Mouse (Mus musculus) heart, embryonic 15.5 days (tissue): ENCODE results near the gene Gm20671. TPM values are rescaled to one million over a fixed set of nuclear protein-coding genes. Genes with fewer than 3 reads are reported as not detected.
"Not testable (repeated sequence)": the region's sequence is repeated elsewhere in the genome, so short reads cannot be mapped to it uniquely, and the experiment has no call there.

ENCODE experiments used
- ATAC-seq: fragments of 200-750 bp; cut with Nextera tagmentation; replicated peaks from 2 replicates; pipeline ENCODE4 v1.8.0; 2017; ENCODE audit warnings: low read depth, moderate TSS enrichment; ENCODE audit not compliant: insufficient number of reproducible peaks, insufficient read depth, low FRiP score
- H3K27ac ChIP-seq: fragments of 300-500 bp; sonication (generic); 2 replicates; pipeline ENCODE4 v1.5.1; 2015; ENCODE audit warnings: mild to moderate bottlenecking, inconsistent platforms
- H3K27me3 ChIP-seq: fragments of 300-500 bp; sonication (generic); 2 replicates; pipeline ENCODE4 v1.6.1; 2015; ENCODE audit warnings: inconsistent platforms
- H3K36me3 ChIP-seq: fragments of 300-500 bp; sonication (generic); 2 replicates; pipeline ENCODE4 v1.6.1; 2015; ENCODE audit warnings: mild to moderate bottlenecking, inconsistent platforms
- H3K4me1 ChIP-seq: fragments of 300-500 bp; sonication (generic); replicated peaks from 2 replicates; pipeline ENCODE4 v1.6.1; 2015; ENCODE audit warnings: inconsistent platforms
- H3K4me2 ChIP-seq: fragments of 300-500 bp; sonication (generic); 2 replicates; pipeline ENCODE4 v1.6.1; 2015; ENCODE audit warnings: inconsistent platforms, mild to moderate bottlenecking, moderate library complexity
- H3K4me3 ChIP-seq: fragments of 300-500 bp; sonication (generic); 2 replicates; pipeline ENCODE4 v1.5.1; 2015; ENCODE audit warnings: mild to moderate bottlenecking, inconsistent platforms
- H3K9ac ChIP-seq: fragments of 300-500 bp; sonication (generic); 2 replicates; pipeline ENCODE4 v1.6.1; 2015; ENCODE audit warnings: mild to moderate bottlenecking, inconsistent platforms
- H3K9me3 ChIP-seq: fragments of 300-500 bp; sonication (generic); replicated peaks from 2 replicates; pipeline ENCODE4 v1.6.1; 2016; ENCODE audit warnings: inconsistent platforms
- WGBS: fragments of 180-500 bp; shearing (Covaris S2); methylation state at CpG from one replicate; pipeline ENCODE4 v1.1.7; 2015; ENCODE audit warnings: mixed read lengths; 5-methylcytosine and 5-hydroxymethylcytosine counted together
- polyA plus RNA-seq: library from polyadenylated mRNA; unstranded; fragments of >200 nt; fragmentation: Nextera tagmentation; extraction: Ambion mirVana; gene quantifications from 2 replicates; pipeline ENCODE4 v1.2.1, GENCODE M21; 2015

Gene Gm20671
- polyA plus RNA-seq, 1 experiment from 2014 or later, result not detected

DNA sequence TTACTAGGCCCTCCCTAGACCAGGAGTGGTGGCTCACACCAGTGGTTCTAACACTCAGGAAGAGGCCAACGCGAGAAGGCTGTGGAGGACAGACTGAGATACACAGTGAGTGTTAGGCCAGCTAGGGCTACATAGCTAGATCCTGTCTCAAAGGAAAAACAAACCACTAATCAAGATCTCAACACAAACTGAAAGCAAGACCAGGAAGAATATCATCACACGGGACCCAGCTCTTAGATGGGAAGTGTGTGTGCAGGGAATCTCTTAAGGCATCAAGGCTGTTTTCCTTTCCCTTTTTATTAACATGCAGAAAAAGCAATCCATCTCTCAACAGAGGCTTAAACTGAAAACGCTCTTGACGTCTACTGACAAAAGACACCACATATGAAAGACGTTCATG is 25.1 kb upstream of the Gm20671 start:
- Histone ChIP-seq H3K4me1 (peaks cover 19% of the 10 kb centered on the region), H3K9ac (no peak overlapping the region), H3K4me3 (peak overlapping the region; percentile 96; the same call in 1 of the 2 replicates), H3K27ac (no peak overlapping the region), H3K4me2 (peak overlapping the region; percentile 77), H3K9me3 (no peaks in the 10 kb centered on the region), H3K27me3 (no peaks in the 10 kb centered on the region), H3K36me3 (peaks cover 10% of the 10 kb centered on the region)
- WGBS, result 30% methylated on average over 6 of the region's 6 CpGs
- ATAC-seq, result no peak

DNA sequence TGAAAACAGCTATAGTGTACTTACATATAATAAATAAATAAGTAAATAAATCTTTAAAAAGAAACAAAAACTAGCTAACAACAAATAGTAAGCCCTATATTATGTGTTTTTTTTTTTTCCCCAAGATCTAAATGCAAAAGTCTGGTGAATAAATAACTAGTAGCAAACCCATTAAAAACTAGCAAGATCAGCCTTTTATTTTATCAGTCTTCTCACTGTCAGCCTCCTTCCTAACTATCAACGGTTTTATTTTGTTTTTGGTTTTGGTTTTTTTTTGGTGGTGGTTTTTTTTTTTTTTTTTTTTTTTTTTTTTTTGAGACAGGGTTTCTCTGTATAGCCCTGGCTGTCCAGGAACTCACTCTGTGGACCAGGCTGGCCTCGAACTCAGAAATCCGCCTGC is 22.7 kb upstream of the Gm20671 start:
- 93% methylated on average over 3 of the region's 3 CpGs for WGBS
- H3K27me3 ChIP-seq, H3K4me3 ChIP-seq, ATAC-seq, H3K9me3 ChIP-seq, H3K4me2 ChIP-seq, H3K9ac ChIP-seq, H3K27ac ChIP-seq: not testable (repeated sequence)
- Histone ChIP-seq H3K4me1 (peaks cover 19% of the 10 kb centered on the region), H3K36me3 (peaks cover 15% of the 10 kb centered on the region)

DNA sequence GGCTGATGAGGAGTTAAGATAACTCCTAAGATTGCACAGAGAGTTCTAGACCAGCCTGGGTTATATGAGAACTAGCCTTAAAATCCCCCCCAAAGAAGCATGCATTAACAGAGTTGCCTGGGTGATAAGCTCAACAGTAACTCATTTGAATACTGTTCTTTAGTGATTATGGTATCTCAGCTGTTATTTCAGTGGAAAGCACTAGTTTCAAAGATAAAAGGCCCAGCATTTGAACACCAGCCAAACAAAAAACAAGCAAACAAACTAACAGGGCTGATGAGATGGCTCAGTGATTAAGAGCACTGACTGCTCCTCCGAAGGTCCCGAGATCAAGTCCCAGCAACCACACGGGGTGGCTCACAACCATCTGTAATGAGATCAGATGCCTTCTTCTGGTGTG is 22.3 kb upstream of the Gm20671 start:
- WGBS, result 91% methylated on average over 3 of the region's 3 CpGs
- Histone ChIP-seq H3K27me3 (no peaks in the 10 kb centered on the region), H3K9ac (no peak overlapping the region), H3K27ac (no peak overlapping the region), H3K36me3 (peaks cover 19% of the 10 kb centered on the region), H3K4me2 (no peak overlapping the region), H3K4me1 (peaks cover 19% of the 10 kb centered on the region), H3K4me3 (no peak overlapping the region), H3K9me3 (no peaks in the 10 kb centered on the region)
- ATAC-seq, result no peak

DNA sequence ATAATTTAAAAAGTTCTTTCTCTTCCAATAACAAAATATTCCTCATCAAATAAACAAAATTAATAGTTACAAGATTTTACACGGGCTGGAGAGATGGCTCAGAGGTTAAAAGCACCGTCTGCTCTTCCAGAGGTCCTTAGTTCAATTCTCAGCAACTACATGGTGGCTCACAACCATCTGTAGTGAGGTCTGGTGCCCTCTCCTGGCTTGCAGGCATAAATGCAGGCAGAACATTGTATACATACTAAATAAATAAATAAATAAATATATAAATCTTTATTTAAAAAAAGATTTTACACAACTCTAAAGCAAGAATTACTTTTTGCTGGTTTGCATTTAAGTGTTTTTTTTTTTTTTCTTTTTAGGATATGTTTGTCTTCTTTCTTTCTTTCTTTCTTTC is 13.1 kb upstream of the Gm20671 start:
- 94% methylated on average over 2 of the region's 2 CpGs for WGBS
- no peak overlapping the region for H3K4me3 ChIP-seq
- peaks cover 73% of the 10 kb centered on the region for H3K36me3 ChIP-seq
- no peaks in the 10 kb centered on the region for H3K9me3 ChIP-seq
- no peak overlapping the region for H3K27ac ChIP-seq
- no peak for ATAC-seq
- no peak overlapping the region for H3K4me2 ChIP-seq
- no peak overlapping the region for H3K9ac ChIP-seq
- no peaks in the 10 kb centered on the region for H3K4me1 ChIP-seq
- H3K27me3 ChIP-seq, result no peaks in the 10 kb centered on the region

DNA sequence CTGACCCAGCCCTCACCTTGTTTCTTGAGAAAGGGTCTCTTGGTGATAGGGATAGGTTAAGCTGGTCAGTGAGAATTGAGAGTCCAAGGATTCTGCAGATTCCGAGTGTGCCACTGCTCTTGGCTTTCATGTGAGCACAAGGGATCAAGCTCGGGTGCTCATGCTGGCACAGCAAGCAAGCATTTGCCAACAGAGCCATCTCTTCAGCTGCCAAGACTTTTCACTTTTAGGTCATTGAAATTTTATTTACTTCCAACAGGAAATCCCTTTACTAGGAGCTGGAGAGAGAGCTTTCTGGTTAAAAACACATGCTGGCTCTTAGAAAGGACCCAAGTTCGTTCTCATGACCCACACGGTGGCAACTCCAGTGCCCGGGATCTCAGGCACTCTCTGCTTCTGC is 10.1 kb upstream of the Gm20671 start:
- Histone ChIP-seq H3K9ac (no peak overlapping the region), H3K4me1 (no peaks in the 10 kb centered on the region), H3K36me3 (peaks cover 68% of the 10 kb centered on the region), H3K27me3 (no peaks in the 10 kb centered on the region), H3K27ac (no peak overlapping the region), H3K9me3 (no peaks in the 10 kb centered on the region), H3K4me3 (no peak overlapping the region), H3K4me2 (no peak overlapping the region)
- WGBS, result 90% methylated on average over 5 of the region's 5 CpGs
- ATAC-seq, result no peak

DNA sequence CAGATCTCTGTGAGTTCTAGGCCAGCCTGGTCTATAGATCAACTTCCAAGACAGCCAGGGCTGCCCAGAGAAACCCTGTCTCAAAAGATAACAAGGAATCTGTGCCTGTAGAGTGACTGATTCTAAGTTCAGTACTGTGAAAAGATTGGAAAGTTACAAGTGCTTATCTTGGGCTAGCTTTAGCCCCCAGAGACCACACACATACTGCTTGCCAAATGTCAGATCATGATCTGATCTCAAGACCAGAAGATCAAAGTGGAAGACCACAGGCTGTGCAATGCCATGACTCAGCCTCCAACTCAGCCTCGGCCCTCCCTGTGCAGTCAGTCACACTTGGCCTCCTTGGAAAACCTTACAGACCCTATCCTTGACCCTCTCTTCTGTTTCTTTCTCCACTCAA is 7.6 kb upstream of the Gm20671 start:
- Histone ChIP-seq H3K4me2 (no peak overlapping the region), H3K36me3 (peaks cover 76% of the 10 kb centered on the region), H3K27ac (no peak overlapping the region), H3K4me3 (no peak overlapping the region), H3K9me3 (no peaks in the 10 kb centered on the region), H3K4me1 (no peaks in the 10 kb centered on the region), H3K9ac (no peak overlapping the region), H3K27me3 (no peaks in the 10 kb centered on the region)
- no peak for ATAC-seq
- WGBS, result 89% methylated on average over 1 of the region's 1 CpGs

DNA sequence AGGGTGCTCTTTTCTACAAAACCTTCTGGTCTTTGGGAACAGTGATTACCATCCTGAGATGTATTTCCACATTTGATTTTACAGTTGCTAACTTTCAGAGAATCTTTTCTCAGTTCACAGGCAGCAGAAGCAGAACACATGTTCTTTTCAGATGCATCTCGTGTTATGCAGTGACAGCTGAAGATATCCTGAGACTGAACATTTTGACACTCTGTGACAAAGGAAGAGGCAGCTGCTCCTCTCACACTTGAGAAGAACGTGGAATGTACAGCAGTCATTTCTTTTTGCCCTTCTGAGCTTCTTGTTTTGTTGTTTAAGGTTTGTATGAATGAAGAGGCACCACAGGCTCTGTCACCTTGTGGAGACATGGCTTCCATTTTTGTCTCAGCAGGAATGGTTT is 3.1 kb upstream of the Gm20671 start:
- Histone ChIP-seq H3K9me3 (no peaks in the 10 kb centered on the region), H3K4me3 (no peak overlapping the region), H3K36me3 (peaks cover 77% of the 10 kb centered on the region), H3K27ac (no peak overlapping the region), H3K4me2 (no peak overlapping the region), H3K9ac (no peak overlapping the region), H3K27me3 (no peaks in the 10 kb centered on the region), H3K4me1 (no peaks in the 10 kb centered on the region)
- no peak for ATAC-seq
- WGBS, result 77% methylated on average over 2 of the region's 2 CpGs

DNA sequence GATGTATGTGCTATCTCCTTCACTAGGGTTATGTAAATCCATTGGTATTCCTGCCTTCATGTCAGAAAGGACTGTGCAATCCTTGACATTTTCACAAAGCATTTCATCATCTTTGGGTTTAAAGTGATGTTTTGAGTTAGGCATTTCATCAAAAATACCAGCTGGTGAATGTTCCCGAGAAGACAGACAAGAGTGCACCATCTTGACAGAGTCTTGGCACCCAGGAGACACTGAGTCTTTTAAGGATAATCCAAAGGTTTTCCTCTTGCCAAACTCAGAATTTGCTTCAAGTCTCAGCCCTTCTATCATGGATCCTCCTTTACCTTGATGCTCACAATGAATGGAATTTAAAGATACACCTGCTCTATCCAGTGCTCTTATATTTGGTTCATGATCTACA is 1.9 kb upstream of the Gm20671 start:
- WGBS, result 80% methylated on average over 1 of the region's 1 CpGs

DNA sequence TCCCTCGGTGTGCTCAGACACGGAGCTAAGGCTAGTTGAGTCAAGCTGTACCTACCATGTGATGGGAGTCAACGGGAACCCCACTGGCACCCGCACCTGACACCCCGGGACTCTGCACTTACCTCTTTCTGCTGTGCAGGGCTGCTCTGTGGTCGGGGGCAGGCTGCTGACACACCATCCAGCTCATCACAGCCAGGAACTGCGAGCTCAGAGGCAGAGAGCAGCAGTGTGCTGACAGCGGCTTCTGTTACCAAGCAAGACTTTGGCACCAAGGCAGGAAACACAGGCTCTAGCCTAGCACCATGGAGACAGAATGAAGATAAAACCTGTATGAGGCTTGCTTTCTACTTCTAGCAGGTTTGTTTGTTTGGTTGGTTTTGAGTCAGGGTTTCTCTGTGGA is 6.4 kb downstream of the Gm20671 start:
- Histone ChIP-seq H3K36me3 (peaks cover 57% of the 10 kb centered on the region), H3K27me3 (no peaks in the 10 kb centered on the region), H3K4me3 (no peak overlapping the region), H3K27ac (no peak overlapping the region), H3K4me2 (no peak overlapping the region), H3K4me1 (no peaks in the 10 kb centered on the region), H3K9me3 (no peaks in the 10 kb centered on the region), H3K9ac (no peak overlapping the region)
- WGBS, result 94% methylated on average over 8 of the region's 8 CpGs
- ATAC-seq, result no peak

More for the DNA sequence above, 1.9 kb upstream of the Gm20671 start:
- H3K9ac ChIP-seq, H3K27ac ChIP-seq, H3K4me1 ChIP-seq, H3K4me2 ChIP-seq, H3K4me3 ChIP-seq, ATAC-seq, H3K27me3 ChIP-seq, H3K9me3 ChIP-seq: not testable (repeated sequence)
- peaks cover 68% of the 10 kb centered on the region for H3K36me3 ChIP-seq

DNA sequence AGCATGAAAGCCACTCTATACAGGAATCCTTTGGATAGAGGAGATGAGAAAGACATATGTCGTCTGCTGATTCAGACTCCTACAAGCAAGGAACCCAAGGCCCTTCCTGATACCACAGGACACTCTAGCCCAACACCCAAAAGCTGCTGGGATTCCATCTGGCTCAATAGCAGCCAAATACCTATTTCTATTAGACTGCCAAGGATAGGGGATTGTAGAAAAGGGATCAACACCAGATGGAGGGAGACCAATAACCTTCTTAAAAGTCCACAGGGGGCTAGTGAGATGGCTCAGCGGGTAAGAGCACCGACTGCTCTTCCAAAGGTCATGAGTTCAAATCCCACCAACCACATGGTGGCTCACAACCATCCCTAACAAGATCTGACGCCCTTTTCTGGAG is 11.5 kb downstream of the Gm20671 start:
- no peak for ATAC-seq
- H3K27me3 ChIP-seq, result no peaks in the 10 kb centered on the region
- no peaks in the 10 kb centered on the region for H3K9me3 ChIP-seq
- H3K4me3 ChIP-seq, result no peak overlapping the region
- 96% methylated on average over 4 of the region's 4 CpGs for WGBS
- no peak overlapping the region for H3K9ac ChIP-seq
- H3K4me2 ChIP-seq, result no peak overlapping the region
- no peak overlapping the region for H3K27ac ChIP-seq
- H3K36me3 ChIP-seq, result peaks cover 57% of the 10 kb centered on the region
- H3K4me1 ChIP-seq, result no peaks in the 10 kb centered on the region

DNA sequence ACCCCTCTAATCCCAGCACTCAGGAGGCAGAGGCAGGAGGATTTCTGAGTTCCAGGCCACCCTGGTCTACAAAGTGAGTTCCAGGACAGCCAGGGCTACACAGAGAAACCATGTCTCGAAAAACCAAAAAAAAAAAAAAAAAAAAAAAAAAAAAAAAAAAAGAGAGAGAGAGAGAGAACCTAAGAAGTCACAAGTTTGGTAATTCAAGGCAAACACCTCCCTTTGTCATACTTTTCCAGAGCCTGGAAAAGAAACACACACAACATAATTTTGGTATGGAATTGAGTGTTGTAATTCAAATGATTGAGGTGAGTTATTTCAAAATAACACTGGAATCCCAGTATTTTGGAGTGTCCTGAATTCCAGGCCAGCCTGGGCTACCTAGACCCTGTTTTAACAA is 40.5 kb downstream of the Gm20671 start:
- not testable (repeated sequence) for H3K9me3 ChIP-seq, H3K27me3 ChIP-seq, H3K4me3 ChIP-seq, H3K9ac ChIP-seq, H3K4me1 ChIP-seq, H3K36me3 ChIP-seq, H3K27ac ChIP-seq, ATAC-seq
- H3K4me2 ChIP-seq, result peak overlapping the region; percentile 83; the same call in 1 of the 2 replicates
- WGBS, result 56% methylated on average over 1 of the region's 1 CpGs

DNA sequence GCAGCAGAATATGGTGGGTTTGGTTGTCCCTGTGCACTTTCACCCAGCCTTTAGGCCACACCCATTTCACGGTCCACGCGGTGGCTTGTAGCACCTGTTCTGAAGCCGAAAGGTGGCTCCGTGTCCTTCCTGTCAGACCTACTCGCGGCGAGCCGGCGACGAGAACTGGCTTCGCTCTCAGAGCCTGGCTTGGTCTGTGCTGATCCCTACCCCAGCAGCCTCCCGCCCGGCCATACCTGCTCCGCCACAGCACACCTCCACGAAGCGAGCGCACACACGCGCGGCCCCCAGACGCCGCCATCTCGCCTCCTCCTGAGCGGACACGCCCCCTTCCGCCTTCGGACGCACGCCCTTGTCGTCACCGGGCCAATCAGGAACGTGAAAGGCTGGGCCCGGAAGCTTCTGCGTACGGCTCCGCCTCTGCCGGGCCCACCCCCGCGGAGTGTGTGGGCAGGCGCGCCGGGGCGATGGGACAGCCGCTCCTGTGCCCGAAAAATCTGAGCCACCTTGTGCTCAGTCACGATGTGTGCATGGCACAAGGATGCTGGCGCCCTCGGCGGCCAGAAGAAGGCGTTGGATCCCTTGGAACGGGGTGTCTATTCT is 41.5 kb downstream of the Gm20671 start, which contains the start of gene Pisd:
Gene Pisd, minus strand, starts transcription at position 334 of the 603 bp plus-strand sequence.
- H3K36me3 ChIP-seq, result no peaks in the 10 kb centered on the region; the same call in 1 of the 2 replicates
- no peaks in the 10 kb centered on the region for H3K27me3 ChIP-seq
- peaks cover 10% of the 10 kb centered on the region for H3K4me1 ChIP-seq
- H3K9ac ChIP-seq, result peak within 1 kb of the TSS; percentile 68
- WGBS, result under 1% methylated on average over 52 of the region's 52 CpGs
- ATAC-seq, result peak; percentile 100
- H3K4me3 ChIP-seq, result peak within 1 kb of the TSS; percentile 76
- no peaks in the 10 kb centered on the region for H3K9me3 ChIP-seq
- H3K4me2 ChIP-seq, result peak within 1 kb of the TSS; percentile 83
- peak within 1 kb of the TSS; percentile 52 for H3K27ac ChIP-seq
